Mouse (Mus musculus) left cerebral cortex, adult 8-10 months (tissue): ENCODE measurements at regions not wholly inside any gene's neighbourhood (a gene's known extent, or its start where the extent isn't known, plus 50 kb on each side); places are given as distances from the start of the nearest gene placed in this dataset.
A peak's percentile ranks its signal among the peaks of the same experiment; 100 is the strongest.

Experiments used
- DNase-seq, 2 experiments: peaks; one replicate each; pipeline ENCODE4 v3.0.0; 2022; ENCODE audit warnings: low spot score in 2 of 2

- no peak for DNase-seq
Observed at GRCm38 (mm10) chr10:38147421-38147820, 674.2 kb downstream of the Rfpl4b start.

- DNase-seq = no peak
Observed at GRCm38 (mm10) chr10:38139196-38139595, 682.4 kb downstream of the Rfpl4b start.

- DNase-seq = no peak
Observed at GRCm38 (mm10) chr10:38121911-38122573, 699.5 kb downstream of the Rfpl4b start.

- DNase-seq = no peak
Observed at GRCm38 (mm10) chr10:38118601-38119000, 703.0 kb downstream of the Rfpl4b start.

- no peak for DNase-seq
Observed at GRCm38 (mm10) chr10:38116516-38116915, 705.1 kb downstream of the Rfpl4b start.

- DNase-seq = no peak
Observed at GRCm38 (mm10) chr10:38114194-38114593, 707.4 kb downstream of the Rfpl4b start.

- no peak for DNase-seq
Observed at GRCm38 (mm10) chr10:38108591-38108990, 713.0 kb downstream of the Rfpl4b start.

GRCm38 (mm10) chr10:38103570-38103969, 718.0 kb downstream of the Rfpl4b start:
- DNase-seq = no peak

GRCm38 (mm10) chr10:38078521-38078920, 743.1 kb downstream of the Rfpl4b start:
- DNase-seq = no peak

GRCm38 (mm10) chr10:38072394-38072793, 749.2 kb downstream of the Rfpl4b start:
- DNase-seq = no peak

GRCm38 (mm10) chr10:38059050-38059449, 762.5 kb downstream of the Rfpl4b start:
- no peak for DNase-seq

- no peak for DNase-seq
Observed at GRCm38 (mm10) chr10:38010452-38010851, 811.1 kb downstream of the Rfpl4b start.

GRCm38 (mm10) chr10:37995691-37996445, 825.7 kb downstream of the Rfpl4b start:
- no peak for DNase-seq

GRCm38 (mm10) chr10:37988297-37989263, 833.0 kb downstream of the Rfpl4b start:
- DNase-seq = no peak

- DNase-seq = no peak
Observed at GRCm38 (mm10) chr10:37978899-37979539, 840.3 kb upstream of the Marcks start.

- DNase-seq = no peak
Observed at GRCm38 (mm10) chr10:37960051-37960450, 821.3 kb upstream of the Marcks start.

- no peak for DNase-seq
Observed at GRCm38 (mm10) chr10:37914780-37915179, 776.1 kb upstream of the Marcks start.

GRCm38 (mm10) chr10:37911669-37912068, 772.9 kb upstream of the Marcks start:
- no peak for DNase-seq

GRCm38 (mm10) chr10:37908276-37908675, 769.6 kb upstream of the Marcks start:
- DNase-seq = no peak

GRCm38 (mm10) chr10:37907731-37908130, 769.0 kb upstream of the Marcks start:
- peak in 1 of 2 experiments; percentile 28 for DNase-seq

- no peak for DNase-seq
Observed at GRCm38 (mm10) chr10:37887961-37888360, 749.2 kb upstream of the Marcks start.
